Mouse (Mus musculus) small intestine, adult 2 months (tissue): ENCODE results near the gene Thbd. TPM values are rescaled to one million over a fixed set of nuclear protein-coding genes. Genes with fewer than 3 reads are reported as not detected.

Source experiments
- H3K27ac ChIP-seq: fragments of 200-500 bp; 2 replicates; pipeline ENCODE4 v1.5.1; 2012; ENCODE audit warnings: low read depth, low read length, control low read depth, inconsistent platforms; ENCODE audit not compliant: insufficient read depth
- H3K27me3 ChIP-seq: fragments of 200-500 bp; 2 replicates; pipeline ENCODE4 v1.6.1; 2012; ENCODE audit warnings: mild to moderate bottlenecking, moderate library complexity, low read length, inconsistent platforms; ENCODE audit not compliant: control insufficient read depth, insufficient read depth
- H3K36me3 ChIP-seq: fragments of 200-500 bp; 2 replicates; pipeline ENCODE4 v1.6.1; 2012; ENCODE audit warnings: mild to moderate bottlenecking, low read length, control low read depth, inconsistent platforms; ENCODE audit not compliant: control insufficient read depth, insufficient read depth
- H3K4me1 ChIP-seq: fragments of 200-500 bp; 2 replicates; pipeline ENCODE4 v1.6.1; 2012; ENCODE audit warnings: low read length, inconsistent platforms, mixed read lengths; ENCODE audit not compliant: control insufficient read depth, insufficient read depth, insufficient read length
- H3K4me3 ChIP-seq: fragments of 200-500 bp; 2 replicates; pipeline ENCODE4 v1.5.1; 2012; ENCODE audit warnings: low read depth, mild to moderate bottlenecking, control low read depth, inconsistent platforms, low read length, moderate library complexity
- CTCF ChIP-seq: fragments of 200-500 bp; IDR thresholded peaks from 2 replicates; pipeline ENCODE4 v1.5.1; 2012; ENCODE audit warnings: low read depth, mild to moderate bottlenecking, control low read depth, inconsistent platforms, low read length, moderate library complexity, mixed read lengths; ENCODE audit not compliant: insufficient replicate concordance, insufficient read length; ENCODE audit errors: extremely low read depth
- POLR2A ChIP-seq: fragments of 200-500 bp; IDR thresholded peaks from 2 replicates; pipeline ENCODE4 v1.6.1; 2012; ENCODE audit warnings: low read depth, mild to moderate bottlenecking, control low read depth, inconsistent platforms, low read length, moderate library complexity
- WGBS: fragments of 180-500 bp; shearing (Covaris S2); methylation state at CpG from one replicate; pipeline ENCODE4 v1.1.7; 2018; 5-methylcytosine and 5-hydroxymethylcytosine counted together
- polyA plus RNA-seq: library from polyadenylated mRNA; depleted of rRNA; stranded (reverse); fragments of >200 nt; gene quantifications from 2 replicates; pipeline ENCODE4 v1.2.3, GENCODE M21; 2012; rRNA removed

Thbd gene
- polyA plus RNA-seq, 1 experiment, result 15.2 TPM

- TF ChIP-seq POLR2A (no peak), CTCF (no peak)
- 57% methylated on average over 4 of the region's 4 CpGs for WGBS
- Histone ChIP-seq H3K36me3 (no peaks in the 10 kb centered on the region), H3K27ac (no peak overlapping the region), H3K4me1 (no peaks in the 10 kb centered on the region), H3K27me3 (no peaks in the 10 kb centered on the region), H3K4me3 (no peak overlapping the region)
Observed at GRCm38 (mm10) chr2:148371743-148372630, 36.0 kb downstream of the Thbd start.

GRCm38 (mm10) chr2:148365227-148365626, 42.8 kb downstream of the Thbd start:
- Histone ChIP-seq H3K27ac (no peak overlapping the region), H3K4me3 (no peak overlapping the region), H3K27me3 (no peaks in the 10 kb centered on the region), H3K4me1 (no peaks in the 10 kb centered on the region), H3K36me3 (no peaks in the 10 kb centered on the region)
- TF ChIP-seq POLR2A (no peak), CTCF (no peak)
- 33% methylated on average over 1 of the region's 1 CpGs for WGBS

- H3K4me3 ChIP-seq, result no peak overlapping the region
- H3K27ac ChIP-seq, result no peak overlapping the region
- TF ChIP-seq CTCF (no peak), POLR2A (no peak)
- H3K36me3 ChIP-seq, result no peaks in the 10 kb centered on the region
- H3K4me1 ChIP-seq, result no peaks in the 10 kb centered on the region
- H3K27me3 ChIP-seq, result no peaks in the 10 kb centered on the region
- 90% methylated on average over 3 of the region's 3 CpGs for WGBS
Observed at GRCm38 (mm10) chr2:148364536-148364935, 43.5 kb downstream of the Thbd start.

GRCm38 (mm10) chr2:148357145-148357544, 50.8 kb downstream of the Thbd start:
- WGBS, result 81% methylated on average over 1 of the region's 1 CpGs

More at GRCm38 (mm10) chr2:148357145-148357544, 50.8 kb downstream of the Thbd start:
- no peak overlapping the region for H3K4me3 ChIP-seq
- no peak overlapping the region for H3K27ac ChIP-seq
- no peaks in the 10 kb centered on the region for H3K4me1 ChIP-seq
- no peaks in the 10 kb centered on the region for H3K27me3 ChIP-seq
- no peaks in the 10 kb centered on the region for H3K36me3 ChIP-seq
- no peak for TF ChIP-seq POLR2A
- no peak for TF ChIP-seq CTCF

Other genes starting within 250 kb of the Thbd start
- 0.50 and 0.85 TPM in 2 replicates for gene Sstr4, start 12.8 kb downstream of the Thbd start, polyA plus RNA-seq
- 1.4 and 2.5 TPM in 2 replicates for gene Cd93, start 35.4 kb upstream of the Thbd start, polyA plus RNA-seq